Mouse (Mus musculus) spleen, adult 10 weeks (tissue): ENCODE measurements around the gene Lrpprc. TPM values are rescaled to one million over a fixed set of nuclear protein-coding genes. Genes with fewer than 3 reads are reported as not detected.

Experiments
- polyA plus RNA-seq: library from polyadenylated mRNA; stranded (reverse); fragments of 350-450 nt; fragmentation: Illumina TruSeq; extraction: RNeasy Lipid Tissue Mini Kit (QIAGEN cat#74804); gene quantifications from one replicate; pipeline ENCODE4 v1.2.3, GENCODE M21; 2015; ENCODE audit warnings: low replicate concordance; ENCODE audit not compliant: insufficient read depth

The Lrpprc gene
- polyA plus RNA-seq: 38.3 TPM

DNA sequence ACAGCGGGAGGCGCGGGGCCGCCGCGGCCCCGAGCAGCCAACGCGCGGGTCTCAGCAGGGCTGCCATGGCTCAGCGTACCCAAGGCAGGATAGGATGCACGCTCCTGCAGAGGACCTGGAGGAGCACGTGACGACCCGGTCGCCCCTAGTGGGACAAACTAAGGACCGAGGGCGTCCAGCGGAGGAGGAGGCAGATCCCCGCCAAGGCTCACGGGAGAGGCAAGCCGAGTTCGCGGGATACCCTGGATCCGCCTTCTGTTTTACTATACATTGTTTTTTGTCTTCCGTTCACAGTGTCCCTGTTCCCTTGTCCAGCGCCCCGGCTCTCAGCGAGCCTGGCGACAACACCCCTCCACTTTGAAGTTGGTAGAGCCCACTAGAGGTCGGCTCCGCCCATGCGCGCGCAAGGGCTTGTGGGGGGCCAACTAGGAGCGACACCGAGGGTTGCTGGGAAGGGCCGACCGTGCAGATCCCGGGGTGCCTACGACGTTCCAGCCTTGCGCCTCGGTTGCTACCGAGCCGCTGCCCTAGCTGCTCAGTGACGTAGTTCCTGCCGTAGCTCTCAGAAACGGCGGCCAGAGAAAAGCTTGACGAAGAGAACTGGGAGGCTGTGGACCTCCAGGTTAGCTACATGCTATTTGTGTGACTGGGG is at the start of gene Lrpprc:
TSS of gene Lrpprc (minus strand) at position 343 of the 652 bp plus-strand sequence.

DNA sequence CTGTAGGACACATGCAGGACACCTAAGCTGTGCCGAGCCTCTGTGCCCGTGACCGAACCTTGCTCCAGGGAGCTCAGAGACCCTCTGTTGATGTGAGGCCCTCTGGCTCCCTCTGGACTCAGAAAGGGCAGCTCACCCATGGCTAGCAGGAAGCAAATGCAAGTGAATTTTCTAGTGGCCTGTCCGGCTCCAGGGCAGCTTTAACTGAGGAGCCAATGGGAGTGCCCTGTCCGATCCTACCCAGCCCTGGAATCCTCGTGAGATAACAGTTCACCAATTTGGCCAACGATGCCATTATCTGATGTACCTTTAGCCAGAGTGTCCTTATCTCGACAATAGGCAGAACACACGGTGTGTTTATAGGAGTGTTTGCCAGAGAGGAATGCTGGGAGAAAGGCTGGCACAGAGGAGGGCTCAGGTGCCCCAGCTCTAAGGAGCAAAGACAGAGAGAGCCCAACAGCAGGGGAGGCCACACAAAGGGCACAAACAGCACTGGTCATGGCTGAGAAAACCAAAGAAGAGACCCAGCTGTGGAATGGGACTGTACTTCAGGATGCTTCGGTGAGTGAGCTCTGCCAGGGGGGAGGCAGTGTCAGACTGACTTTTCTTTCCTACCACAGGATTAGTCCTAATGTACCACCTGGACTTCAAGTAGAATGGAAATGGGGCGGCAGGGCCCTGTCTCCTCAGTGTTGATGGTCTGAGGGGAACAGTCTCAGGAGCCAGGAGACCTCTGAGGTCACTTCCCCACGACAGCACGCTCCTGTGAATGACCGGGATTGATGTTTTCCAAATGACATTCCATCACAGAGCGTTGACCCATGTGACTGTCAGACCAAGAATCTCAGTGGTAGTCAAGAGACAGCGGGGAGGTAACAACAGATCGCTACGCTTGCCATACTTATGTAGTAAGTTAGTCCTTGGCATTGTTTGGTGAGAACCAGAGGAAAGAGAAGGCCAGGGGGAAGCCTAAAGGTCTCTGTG is 107.6 kb downstream of the Lrpprc start, which contains the start of gene Abcg5:
TSS of gene Abcg5 (minus strand) at position 278 of the 984 bp plus-strand sequence.

DNA sequence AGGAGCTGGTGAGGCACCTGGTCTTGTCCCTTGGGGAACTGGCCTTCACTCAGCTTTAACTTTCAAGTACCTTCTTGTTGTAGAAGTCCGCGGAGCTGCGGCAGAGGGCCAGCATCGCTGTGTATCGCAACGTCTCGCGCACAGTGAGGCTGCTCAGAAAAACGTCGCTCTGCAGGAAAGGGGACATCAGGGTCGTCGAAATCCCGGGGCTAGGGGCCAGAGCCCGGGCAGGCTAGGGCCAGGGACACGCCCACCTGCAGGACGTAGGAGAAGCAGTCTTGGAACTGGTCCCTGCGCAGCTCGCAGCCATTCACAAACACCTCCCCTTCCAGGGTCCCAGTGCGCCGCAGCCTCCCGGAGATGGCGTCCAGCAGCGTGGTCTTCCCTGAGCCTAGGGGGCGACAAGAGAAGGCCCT is 114.6 kb downstream of the Lrpprc start, which contains the start of gene Abcg8:
TSS of gene Abcg8 (plus strand) at position 352 of the 416 bp plus-strand sequence.

Other genes with a start within 250 kb of the Lrpprc start
- 6.6 TPM for gene Dync2li1, start 164.3 kb downstream of the Lrpprc start, polyA plus RNA-seq
- gene Abcg8, start 114.5 kb downstream of the Lrpprc start, polyA plus RNA-seq: not detected
- gene Abcg5, start 107.8 kb downstream of the Lrpprc start, polyA plus RNA-seq: not detected
- 97.8 TPM for gene Ppm1b, start 166.0 kb upstream of the Lrpprc start, polyA plus RNA-seq
- 0.88 TPM for gene Slc3a1, start 237.6 kb upstream of the Lrpprc start, polyA plus RNA-seq